Mouse (Mus musculus): Measurements from ENCODE around the gene Strn. TPM values are rescaled to one million over a fixed set of nuclear protein-coding genes. Genes with fewer than 3 reads are reported as not detected.

The Strn gene
- polyA plus RNA-seq, 1 experiment, result 1.3 TPM

- Histone ChIP-seq H3K27me3 (replicated peaks) (peaks cover 4% of the 10 kb centered on the region), H3K4me1 (no peaks in the 10 kb centered on the region), H3K36me3 (replicated peaks; ENCODE audit: low read length) (no peaks in the 10 kb centered on the region), H3K9me3 (no peaks in the 10 kb centered on the region), H3K4me3 (replicated peaks) (no peak overlapping the region)
- TF ChIP-seq FLI1 (IDR thresholded peaks at IDR 0.05; ENCODE audit: low read length), result no peak
- TF ChIP-seq GATA1 (IDR thresholded peaks at IDR 0.05; ENCODE audit: borderline replicate concordance, low read length), result no peak
Observed at GRCm38 (mm10) chr17:78608716-78609115, 128.3 kb downstream of the Strn start.

- H3K4me3 ChIP-seq (replicated peaks), result no peak overlapping the region
- TF ChIP-seq GATA1 (IDR thresholded peaks at IDR 0.05; ENCODE audit: borderline replicate concordance, low read length) (no peak), FLI1 (IDR thresholded peaks at IDR 0.05; ENCODE audit: low read length) (no peak)
- peaks cover 4% of the 10 kb centered on the region for H3K27me3 ChIP-seq (replicated peaks)
- no peaks in the 10 kb centered on the region for H3K4me1 ChIP-seq
- H3K9me3 ChIP-seq, result no peaks in the 10 kb centered on the region
- no peaks in the 10 kb centered on the region for H3K36me3 ChIP-seq (replicated peaks; ENCODE audit: low read length)
Observed at GRCm38 (mm10) chr17:78608135-78608670, 128.8 kb downstream of the Strn start.

- Histone ChIP-seq H3K4me1 (no peaks in the 10 kb centered on the region), H3K4me3 (replicated peaks) (no peak overlapping the region)
- TF ChIP-seq FLI1 (IDR thresholded peaks at IDR 0.05; ENCODE audit: low read length), result no peak
- no peak for TF ChIP-seq GATA1 (IDR thresholded peaks at IDR 0.05; ENCODE audit: borderline replicate concordance, low read length)
Observed at GRCm38 (mm10) chr17:78604431-78604830, 132.6 kb downstream of the Strn start.

GRCm38 (mm10) chr17:78603872-78604271, 133.1 kb downstream of the Strn start:
- peaks cover 6% of the 10 kb centered on the region for H3K27me3 ChIP-seq (replicated peaks)
- TF ChIP-seq GATA1 (IDR thresholded peaks at IDR 0.05; ENCODE audit: borderline replicate concordance, low read length) (no peak), FLI1 (IDR thresholded peaks at IDR 0.05; ENCODE audit: low read length) (no peak)
- H3K4me3 ChIP-seq (replicated peaks), result no peak overlapping the region
- no peaks in the 10 kb centered on the region for H3K36me3 ChIP-seq (replicated peaks; ENCODE audit: low read length)
- no peaks in the 10 kb centered on the region for H3K4me1 ChIP-seq
- no peaks in the 10 kb centered on the region for H3K9me3 ChIP-seq

More at GRCm38 (mm10) chr17:78604431-78604830, 132.6 kb downstream of the Strn start:
- Histone ChIP-seq H3K9me3 (no peaks in the 10 kb centered on the region), H3K27me3 (replicated peaks) (peaks cover 6% of the 10 kb centered on the region), H3K36me3 (replicated peaks; ENCODE audit: low read length) (no peaks in the 10 kb centered on the region)

GRCm38 (mm10) chr17:78602316-78602715, 134.7 kb downstream of the Strn start:
- Histone ChIP-seq H3K36me3 (replicated peaks; ENCODE audit: low read length) (no peaks in the 10 kb centered on the region), H3K27me3 (replicated peaks) (peaks cover 3% of the 10 kb centered on the region), H3K4me3 (replicated peaks) (no peak overlapping the region), H3K9me3 (no peaks in the 10 kb centered on the region), H3K4me1 (0 out of 2 replicates have a peak, but pooled peaks cover under 1% of the 10 kb centered on the region)
- TF ChIP-seq FLI1 (IDR thresholded peaks at IDR 0.05; ENCODE audit: low read length) (no peak), GATA1 (IDR thresholded peaks at IDR 0.05; ENCODE audit: borderline replicate concordance, low read length) (no peak)

GRCm38 (mm10) chr17:78601601-78602000, 135.4 kb downstream of the Strn start:
- no peak overlapping the region for H3K4me3 ChIP-seq (replicated peaks)
- no peak for TF ChIP-seq GATA1 (IDR thresholded peaks at IDR 0.05; ENCODE audit: borderline replicate concordance, low read length)
- TF ChIP-seq FLI1 (IDR thresholded peaks at IDR 0.05; ENCODE audit: low read length), result no peak
- no peaks in the 10 kb centered on the region for H3K9me3 ChIP-seq
- H3K27me3 ChIP-seq (replicated peaks), result peaks cover 3% of the 10 kb centered on the region
- H3K36me3 ChIP-seq (replicated peaks; ENCODE audit: low read length), result no peaks in the 10 kb centered on the region
- H3K4me1 ChIP-seq, result 0 out of 2 replicates have a peak, but pooled peaks cover 3% of the 10 kb centered on the region

GRCm38 (mm10) chr17:78601042-78601441, 136.0 kb downstream of the Strn start:
- Histone ChIP-seq H3K27me3 (replicated peaks) (peaks cover 2% of the 10 kb centered on the region), H3K9me3 (no peaks in the 10 kb centered on the region; the same call in 1 of the 2 replicates), H3K4me1 (peaks cover 3% of the 10 kb centered on the region; the same call in 1 of the 2 replicates), H3K36me3 (replicated peaks; ENCODE audit: low read length) (no peaks in the 10 kb centered on the region), H3K4me3 (replicated peaks) (no peak overlapping the region)
- no peak for TF ChIP-seq FLI1 (IDR thresholded peaks at IDR 0.05; ENCODE audit: low read length)
- no peak for TF ChIP-seq GATA1 (IDR thresholded peaks at IDR 0.05; ENCODE audit: borderline replicate concordance, low read length)

Other genes with a start within 250 kb of the Strn start
- not detected in 2 replicates for gene Vit, start 229.1 kb downstream of the Strn start, polyA plus RNA-seq (2012; ENCODE audit: insufficient read depth, low replicate concordance)
- 0.78 and 2.2 TPM in 2 replicates for gene Heatr5b, start 98.2 kb upstream of the Strn start, polyA plus RNA-seq (2012; ENCODE audit: insufficient read depth, low replicate concordance)
- 1.1 and 4.7 TPM in 2 replicates for gene Gpatch11, start 98.4 kb upstream of the Strn start, polyA plus RNA-seq (2012; ENCODE audit: insufficient read depth, low replicate concordance)
- gene Eif2ak2, start 145.4 kb upstream of the Strn start, polyA plus RNA-seq (2012; ENCODE audit: insufficient read depth, low replicate concordance), result 7.4 TPM in 1 of 2 replicates, not detected in the other
- not detected in 2 replicates for gene Sult6b1, start 169.8 kb upstream of the Strn start, polyA plus RNA-seq (2012; ENCODE audit: insufficient read depth, low replicate concordance)
- gene Cebpzos, start 179.3 kb upstream of the Strn start, polyA plus RNA-seq (2012; ENCODE audit: insufficient read depth, low replicate concordance), result 4.5 TPM in 1 of 2 replicates, not detected in the other
- gene Cebpz, start 199.9 kb upstream of the Strn start, polyA plus RNA-seq (2012; ENCODE audit: insufficient read depth, low replicate concordance), result 6.0 TPM in 1 of 2 replicates, not detected in the other
- 2.2 TPM in 1 of 2 replicates, not detected in the other for gene Ndufaf7, start 199.9 kb upstream of the Strn start, polyA plus RNA-seq (2012; ENCODE audit: insufficient read depth, low replicate concordance)